Mouse (Mus musculus): Measurements from ENCODE around the gene Bex3. TPM values are rescaled to one million over a fixed set of nuclear protein-coding genes. Genes with fewer than 3 reads are reported as not detected.

The Bex3 gene
- total RNA-seq, 4 experiments from 2014 or later, result 218 to 305 (median 262) TPM

DNA sequence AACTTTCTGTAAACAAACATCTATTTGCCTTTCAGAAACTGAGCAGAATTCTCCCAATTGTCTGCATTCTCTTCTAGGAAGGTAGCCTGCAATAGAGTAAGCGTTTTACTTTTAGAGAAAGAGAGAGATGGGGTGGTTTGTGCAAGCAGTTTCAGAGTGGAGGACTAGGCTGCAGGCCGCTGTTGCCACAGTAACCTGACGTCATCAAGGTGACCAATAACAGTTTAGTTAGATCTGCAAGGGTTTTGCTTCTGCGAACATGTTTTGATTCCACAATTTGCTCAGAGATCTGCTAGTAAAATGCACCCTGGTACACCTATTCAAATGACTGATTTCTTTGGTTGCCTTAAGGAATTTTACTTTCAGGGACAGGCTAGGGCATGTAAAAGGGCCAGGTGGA, 43.2 kb downstream of the Bex3 start:
- DNase-seq (ENCODE audit: low spot score in 2 of 2), result peak; percentile 3 to 9

DNA sequence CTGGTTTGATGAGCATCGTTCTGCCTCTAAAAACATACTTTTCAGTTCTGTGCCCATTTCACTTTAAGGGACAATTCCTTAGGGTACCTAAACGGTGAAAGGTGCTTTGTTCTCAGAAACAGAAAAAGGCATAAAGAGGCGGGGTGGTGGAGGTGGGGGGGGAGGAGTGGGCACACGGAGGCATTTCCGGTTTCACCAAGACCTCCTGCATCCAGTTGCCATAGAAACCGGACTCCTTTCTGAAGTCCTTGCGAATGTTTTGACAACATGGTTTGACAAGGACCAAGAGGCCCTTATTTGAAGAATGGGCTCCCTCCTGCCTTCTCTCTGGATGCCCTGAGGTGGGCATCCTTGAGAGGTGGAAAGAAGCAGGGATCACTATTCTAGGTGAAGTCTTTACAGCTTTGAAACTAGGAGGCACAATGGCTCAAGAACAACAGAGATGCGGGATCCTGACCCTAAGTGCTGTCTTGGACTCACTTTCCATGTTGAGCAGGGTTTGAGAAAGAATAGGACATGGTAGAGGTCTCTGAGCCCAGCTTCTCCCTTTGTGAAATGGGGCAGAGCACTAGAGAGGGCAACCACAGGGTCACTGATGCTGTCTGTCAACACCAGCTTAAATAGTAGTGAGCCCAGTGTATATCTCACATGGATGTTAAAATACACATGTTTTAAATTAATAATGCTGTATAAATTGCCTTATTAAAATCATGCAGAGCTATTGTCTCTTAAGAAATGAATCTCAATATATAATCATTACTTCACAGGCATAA, 43.9 kb downstream of the Bex3 start:
- DNase-seq (ENCODE audit: low spot score in 2 of 2), result no peak

DNA sequence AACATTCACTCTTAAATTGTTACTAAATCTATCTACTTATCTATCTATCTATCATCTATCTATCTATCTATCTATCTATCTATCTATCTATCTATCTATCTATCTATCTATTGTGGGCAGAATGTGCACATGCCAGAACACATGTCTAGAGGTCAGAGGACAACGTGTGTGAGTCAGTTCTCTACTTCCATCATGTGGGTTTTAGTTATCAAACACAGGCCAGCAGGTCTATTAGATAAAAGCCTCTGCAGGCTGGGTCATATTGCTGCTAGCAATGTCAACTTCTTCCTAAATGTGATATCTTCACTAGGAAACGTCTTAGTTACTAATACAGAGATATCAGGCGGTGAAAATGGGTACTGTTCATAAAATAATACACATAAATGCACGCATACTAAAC, 49.9 kb downstream of the Bex3 start:
- no peak for DNase-seq (ENCODE audit: low spot score in 2 of 2)

Other genes with a start within 250 kb of the Bex3 start
- gene Arxes1, start 236.9 kb upstream of the Bex3 start, total RNA-seq (2022), result 10 to 100 TPM; 26.7 to 40.5 (median 33.8) TPM
- gene Bex2, start 202.0 kb upstream of the Bex3 start, total RNA-seq (2022), result 100 to 1,000 TPM; 274 to 337 (median 308) TPM
- not detected for gene Nxf3, start 185.0 kb upstream of the Bex3 start, total RNA-seq (2022)
- 10 to 100 TPM; 16.9 to 22.5 (median 19.1) TPM for gene Bex4, start 131.3 kb upstream of the Bex3 start, total RNA-seq (2022)
- gene Tceal8, start 97.9 kb upstream of the Bex3 start, total RNA-seq (2022), result 10 to 100 TPM; 30.2 to 41.4 (median 34.4) TPM
- 100 to 1,000 TPM in 2 of 4 experiments, 10 to 100 TPM in 2; 74.5 to 139 (median 105) TPM for gene Tceal5, start 66.4 kb upstream of the Bex3 start, total RNA-seq (2022)
- gene Tceal7, start 55.5 kb upstream of the Bex3 start, total RNA-seq (2022), result 1 to 10 TPM in 3 of 4 experiments, under 1 TPM in 1; 0.67 to 2.5 (median 2.0) TPM
- 10 to 100 TPM; 73.8 to 81.8 (median 79.0) TPM for gene Bex1, start 54.7 kb upstream of the Bex3 start, total RNA-seq (2022)
- gene Tceal9, start 25.2 kb upstream of the Bex3 start, total RNA-seq (2022), result 10 to 100 TPM; 94.0 to 97.6 (median 95.5) TPM
- not detected for gene Kir3dl1, start 247.7 kb downstream of the Bex3 start, total RNA-seq (2022)